Mouse (Mus musculus) frontal cortex, postnatal 14 days (tissue): ENCODE measurements around the gene Eif4g3.

Experiments
- DNase-seq, 2 experiments: peaks; one replicate each; pipeline ENCODE4 v3.0.0; 2022; ENCODE audit warnings: low spot score in 2 of 2

Gene Eif4g3

DNA sequence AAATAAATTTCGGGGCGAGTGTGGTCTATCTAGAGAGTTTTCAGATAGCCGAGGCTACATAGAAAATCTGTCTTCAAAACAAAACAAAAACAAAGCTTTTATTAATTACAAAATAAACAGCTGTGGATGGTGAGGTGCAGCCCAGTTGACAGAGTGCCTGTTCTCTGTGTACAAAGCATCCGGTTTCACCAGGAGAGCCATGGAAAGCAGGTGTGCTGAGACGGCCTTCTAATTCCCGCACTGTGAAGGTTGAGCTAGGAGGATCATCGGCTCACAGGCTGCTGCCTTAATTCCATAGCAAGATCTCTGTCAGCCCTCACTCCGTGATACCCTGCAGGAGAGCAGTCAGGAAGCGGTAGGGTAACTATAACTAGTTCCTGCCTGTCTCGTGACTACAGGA, 109.0 kb downstream of the Eif4g3 start:
- DNase-seq = no peak

DNA sequence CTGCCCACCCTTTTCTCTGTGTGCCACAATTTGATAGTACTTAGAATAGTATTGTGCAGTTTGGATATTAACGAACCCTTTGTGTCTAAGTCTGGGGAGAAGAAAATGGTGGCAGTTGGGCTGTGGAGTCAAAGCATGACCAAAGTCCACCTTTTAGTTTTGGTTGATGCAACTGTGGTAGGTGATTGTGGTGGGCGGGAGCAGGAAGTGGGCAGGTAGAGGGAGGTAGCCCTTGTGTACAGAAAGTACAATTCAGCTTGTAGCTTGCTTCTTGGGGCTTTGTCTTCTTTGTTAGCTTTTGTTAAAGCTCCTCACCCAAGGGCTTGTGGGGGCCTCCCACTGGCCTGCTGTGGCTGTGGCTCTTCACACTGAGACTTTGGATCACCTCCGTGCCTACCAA, 109.6 kb downstream of the Eif4g3 start:
- no peak for DNase-seq

DNA sequence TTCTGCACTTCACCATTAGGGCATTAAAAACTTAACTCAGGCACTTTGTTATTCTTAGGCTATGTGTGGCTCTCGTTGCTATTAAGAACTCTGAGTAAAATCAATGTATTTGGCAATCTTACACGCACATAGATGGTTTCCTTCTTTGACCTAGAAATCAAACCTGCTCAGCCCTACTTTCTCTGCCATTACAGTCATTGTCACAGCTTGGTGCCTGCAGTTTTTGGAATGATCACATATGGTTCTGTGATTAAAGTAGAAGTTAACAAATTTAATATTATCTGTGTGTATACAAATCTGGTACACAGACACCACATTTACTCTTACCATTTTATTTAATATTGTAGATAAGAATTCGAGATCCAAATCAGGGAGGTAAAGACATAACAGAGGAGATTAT, 112.1 kb downstream of the Eif4g3 start:
- no peak for DNase-seq

DNA sequence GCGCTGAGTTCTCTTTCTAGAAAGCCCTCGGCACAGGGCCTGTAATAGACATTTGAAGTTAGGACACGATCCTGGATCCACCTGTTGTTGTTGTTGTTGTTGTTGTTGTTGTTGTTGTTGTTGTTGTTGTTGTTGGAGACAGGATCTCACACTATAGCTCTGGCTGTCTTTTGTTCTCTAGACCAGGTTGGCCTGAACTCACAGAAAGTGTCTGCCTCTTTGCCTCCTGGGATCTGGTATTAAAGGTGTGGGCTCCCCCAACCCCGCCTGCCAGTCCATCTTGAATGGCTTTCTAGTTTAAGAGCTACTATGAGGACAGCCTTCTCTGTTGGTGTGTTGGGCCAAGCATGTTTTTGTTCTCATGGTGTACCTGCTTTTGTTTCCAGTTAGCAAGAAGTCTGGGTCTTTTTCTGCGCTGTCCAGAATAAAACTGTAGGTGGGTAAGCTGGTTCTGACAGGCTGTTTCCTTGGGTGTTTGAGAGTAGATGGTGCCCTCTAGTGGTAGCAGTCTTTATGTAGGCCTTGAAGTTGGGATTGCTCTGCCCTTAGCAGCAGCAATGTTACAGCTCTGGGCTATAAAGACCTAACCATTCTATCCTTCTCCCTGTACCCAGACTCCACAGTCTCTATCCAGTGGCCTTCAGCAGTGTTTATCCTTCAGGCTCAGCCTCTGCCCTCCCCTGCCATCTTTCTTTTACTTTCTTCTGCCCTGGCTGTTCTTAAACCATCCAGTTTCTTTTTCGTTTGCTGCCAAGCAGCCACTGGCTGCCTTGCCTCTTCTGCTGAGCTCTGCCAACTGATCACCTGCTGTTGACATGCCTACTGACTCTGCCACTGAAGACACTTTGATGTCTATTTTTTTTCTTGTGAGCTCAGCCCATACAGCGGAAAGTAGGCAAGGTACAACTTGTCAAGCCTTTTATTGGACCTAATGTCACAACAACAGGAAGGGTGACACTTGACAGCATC, 114.9 kb downstream of the Eif4g3 start:
- peak in 1 of 2 experiments; percentile 45 for DNase-seq

DNA sequence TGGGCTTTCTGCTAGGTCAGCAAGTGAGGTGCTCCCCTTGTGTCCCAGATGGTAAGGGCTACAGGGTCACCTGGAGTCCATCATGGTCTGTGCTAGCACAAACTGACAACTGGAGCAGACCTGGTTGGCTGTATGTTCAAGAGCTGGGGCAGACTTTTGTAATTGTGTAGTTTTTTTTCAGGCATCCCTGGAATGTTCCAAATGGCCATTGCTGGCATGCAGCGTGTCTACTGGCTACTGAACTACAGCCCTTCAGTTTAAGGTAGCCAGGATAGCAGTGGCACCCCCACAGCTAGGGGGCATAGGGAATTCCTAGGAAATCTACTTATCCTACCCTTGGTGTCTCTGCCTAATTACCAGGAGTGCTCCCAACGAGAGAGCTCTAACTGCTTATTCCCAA, 115.7 kb downstream of the Eif4g3 start:
- no peak for DNase-seq

DNA sequence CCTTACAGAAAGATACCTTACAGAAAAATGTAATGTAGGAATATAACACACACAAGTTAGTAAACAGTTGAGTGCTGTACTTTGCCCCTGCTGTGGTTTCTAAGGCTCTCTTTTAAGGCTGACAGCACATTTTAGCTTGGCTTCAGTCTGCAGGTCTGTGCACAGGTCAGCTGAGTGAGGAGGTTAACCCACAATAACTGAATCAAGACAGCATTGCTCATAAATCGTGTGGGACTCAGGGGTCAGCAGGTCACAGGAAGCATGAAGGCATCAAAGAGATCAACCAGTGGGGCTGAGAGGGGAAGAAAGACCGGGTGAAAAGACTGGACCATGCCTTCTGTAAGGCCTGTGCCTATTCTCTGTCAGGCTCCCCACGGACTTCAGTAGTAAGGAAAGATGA, 116.5 kb downstream of the Eif4g3 start:
- DNase-seq = no peak

DNA sequence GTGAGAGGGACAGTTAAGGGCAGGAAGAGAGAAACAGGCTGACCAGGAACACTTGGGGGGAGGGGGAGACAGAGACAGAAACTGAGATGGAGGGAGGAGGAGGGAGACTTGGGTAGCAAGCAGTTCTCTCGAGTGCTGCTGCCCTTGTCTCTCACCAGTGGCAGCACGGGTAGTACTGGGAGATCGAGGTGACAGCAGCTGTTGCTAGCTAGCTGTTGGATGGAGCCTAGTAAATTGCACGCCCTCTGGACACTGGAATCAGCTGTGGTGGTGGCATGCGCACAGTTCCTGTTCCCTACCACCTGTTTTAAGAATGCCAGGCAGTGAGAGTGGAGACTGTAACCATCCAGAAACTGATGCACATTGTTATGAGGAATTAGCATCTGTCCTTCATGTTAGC, 119.0 kb downstream of the Eif4g3 start:
- DNase-seq = no peak

DNA sequence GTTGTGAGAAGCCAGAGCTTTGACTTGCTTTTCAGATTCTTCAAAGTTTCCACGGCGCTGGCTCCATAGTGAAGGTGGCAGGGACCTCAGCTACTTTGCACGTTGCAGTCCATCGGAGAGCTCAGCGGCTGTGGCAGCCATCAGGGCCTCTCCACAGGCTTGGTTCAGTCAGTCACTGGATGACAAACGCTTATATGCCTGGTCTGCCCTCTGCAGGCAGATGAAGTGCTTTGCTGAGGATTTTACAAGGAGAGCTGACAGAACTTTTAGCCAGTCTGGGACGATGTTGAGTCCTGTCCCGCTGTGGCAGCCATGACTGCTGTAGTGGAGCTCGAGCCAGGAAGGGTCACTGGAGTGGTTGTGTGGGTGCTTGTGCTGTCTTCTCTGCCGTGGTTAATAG, 126.9 kb downstream of the Eif4g3 start:
- DNase-seq = no peak

DNA sequence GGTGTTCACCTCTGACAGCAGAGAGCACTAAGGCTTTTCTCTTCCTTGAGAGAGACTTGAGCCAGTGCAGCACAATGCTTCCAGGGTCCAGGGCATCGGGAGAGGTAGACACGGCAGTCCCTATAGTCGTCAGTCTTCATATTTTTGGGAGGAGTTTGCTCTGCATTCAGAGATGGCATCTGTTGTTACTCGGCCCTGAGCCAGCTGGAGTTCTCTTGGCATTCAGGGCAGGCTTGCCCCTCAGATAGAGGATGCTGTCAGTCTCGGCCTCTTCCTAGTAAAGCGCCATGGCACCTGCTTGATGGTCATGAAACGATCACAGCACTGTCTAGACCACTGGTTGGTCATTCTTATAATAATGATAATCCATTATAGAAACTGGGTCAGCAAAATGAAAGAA, 131.2 kb downstream of the Eif4g3 start:
- no peak for DNase-seq

GRCm38 (mm10) chr4:138127371-138127770, 134.5 kb downstream of the Eif4g3 start:
- DNase-seq = no peak

DNA sequence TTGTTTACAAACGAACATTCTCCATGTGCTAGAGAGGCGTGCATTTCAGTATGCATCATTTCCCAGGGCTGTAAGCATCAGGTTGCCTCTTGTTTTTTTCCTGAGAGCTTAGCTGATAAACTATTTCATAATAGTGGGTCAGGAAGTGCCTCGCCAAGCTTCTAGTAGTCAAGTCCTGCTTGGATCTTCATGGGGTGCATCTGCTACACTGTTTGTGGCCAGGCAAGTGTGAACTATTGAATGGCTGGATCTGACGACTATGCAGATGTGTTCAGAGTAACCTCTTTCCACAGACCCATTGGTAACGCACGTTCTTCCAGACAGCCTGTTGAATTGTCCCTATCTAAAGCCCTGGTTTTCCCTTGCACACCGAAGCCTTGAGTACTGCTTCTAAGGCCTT, 135.0 kb downstream of the Eif4g3 start:
- no peak for DNase-seq

DNA sequence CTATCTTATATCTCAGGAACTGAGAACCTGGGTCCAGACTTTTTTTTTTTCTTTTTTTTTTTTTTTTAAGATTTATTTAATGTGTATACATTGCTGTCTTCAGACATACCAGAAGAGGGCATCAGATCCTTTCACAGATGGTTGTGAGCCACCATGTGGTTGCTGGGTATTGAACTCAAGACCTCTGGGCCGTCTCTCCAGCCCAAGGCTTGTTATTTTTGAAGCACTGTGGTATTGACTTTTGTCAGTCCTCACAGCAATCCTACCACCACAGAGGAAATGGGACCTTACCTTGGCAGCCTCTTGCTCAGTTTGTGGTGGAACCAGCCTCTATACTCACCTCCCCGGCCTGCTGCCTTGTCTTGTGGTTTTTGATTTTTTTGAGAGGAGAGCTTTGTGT, 137.3 kb downstream of the Eif4g3 start:
- DNase-seq = no peak

DNA sequence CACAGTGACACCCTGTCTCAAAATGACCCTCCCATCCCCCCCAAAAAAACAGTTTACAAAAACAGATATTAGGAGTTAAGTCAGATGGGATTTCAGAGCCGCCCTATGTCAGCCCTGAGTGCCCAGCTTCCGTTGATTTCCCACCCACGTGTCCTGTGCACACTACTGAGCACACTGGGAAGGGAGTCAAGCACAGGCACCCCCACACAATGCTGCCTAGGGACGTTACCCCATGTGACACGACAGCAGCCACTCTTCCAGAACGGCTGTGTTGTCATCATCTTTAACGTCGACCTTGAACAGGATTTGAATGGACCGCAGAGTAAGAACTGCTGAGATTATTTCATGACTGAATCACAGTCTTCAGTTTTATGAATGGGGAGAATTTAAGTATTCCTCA, 138.4 kb downstream of the Eif4g3 start:
- no peak for DNase-seq

DNA sequence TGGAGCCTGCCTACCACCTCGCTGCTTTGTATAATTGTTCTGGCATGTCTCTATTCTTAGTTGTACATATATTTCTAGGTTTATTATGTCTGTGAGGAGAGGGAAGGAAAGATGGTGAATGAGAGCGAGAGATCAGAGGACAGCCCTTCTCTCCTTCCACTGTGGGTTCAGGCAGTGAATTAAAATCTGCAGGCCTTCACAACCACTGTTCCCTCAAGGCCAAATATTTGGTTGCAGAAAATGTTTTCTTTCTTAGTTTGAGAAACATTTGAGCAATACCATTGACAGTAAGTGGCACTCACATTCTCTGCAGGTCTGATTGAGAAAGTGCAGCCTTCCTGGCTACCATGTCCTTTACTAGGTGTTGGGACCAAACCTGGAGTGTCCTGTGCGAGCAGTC, 138.9 kb downstream of the Eif4g3 start:
- DNase-seq = no peak

- no peak for DNase-seq
Measured at GRCm38 (mm10) chr4:138133360-138133759, 140.5 kb downstream of the Eif4g3 start.

DNA sequence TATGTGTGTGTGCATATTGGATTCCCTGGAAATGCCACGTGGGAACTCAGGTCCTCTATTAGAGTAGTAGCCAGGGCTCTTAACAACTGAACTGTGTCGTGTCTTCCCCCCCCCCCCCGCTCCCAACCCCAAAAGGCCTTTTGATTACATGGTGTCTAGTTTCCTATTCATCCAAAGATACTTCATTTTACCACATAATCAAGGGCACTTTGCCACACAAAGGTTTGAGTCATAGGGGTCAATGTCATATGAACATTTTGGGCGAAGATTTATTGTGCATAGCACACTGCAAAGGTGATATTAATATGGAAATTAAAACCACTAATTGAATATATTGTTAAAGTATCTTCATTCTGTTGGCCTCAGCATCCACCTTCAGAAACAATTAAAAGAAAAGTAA, 144.5 kb downstream of the Eif4g3 start:
- no peak for DNase-seq

DNA sequence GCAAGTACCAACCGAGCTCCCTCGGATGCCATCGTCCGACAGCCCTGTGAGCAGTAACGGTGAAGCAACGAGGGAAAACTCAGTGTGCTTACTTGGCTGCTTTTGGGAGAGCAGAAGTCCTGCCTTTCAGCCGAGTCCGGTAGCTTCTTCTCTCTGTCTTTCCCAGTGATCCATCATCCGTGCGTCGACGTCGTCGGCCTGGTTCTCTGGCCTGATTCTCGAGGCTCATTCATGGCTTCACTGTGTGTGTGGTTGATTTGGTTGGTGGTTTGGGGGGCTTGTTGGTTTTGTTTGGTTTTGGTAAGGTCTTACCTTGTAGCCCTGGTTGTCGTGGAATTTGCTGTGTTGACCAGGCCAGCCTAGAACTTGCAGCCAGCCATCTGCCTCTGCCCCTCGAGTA, 145.0 kb downstream of the Eif4g3 start:
- no peak for DNase-seq

- no peak for DNase-seq
Measured at GRCm38 (mm10) chr4:138138219-138138618, 145.4 kb downstream of the Eif4g3 start.

- no peak for DNase-seq
Measured at GRCm38 (mm10) chr4:138141358-138141757, 148.5 kb downstream of the Eif4g3 start.

DNA sequence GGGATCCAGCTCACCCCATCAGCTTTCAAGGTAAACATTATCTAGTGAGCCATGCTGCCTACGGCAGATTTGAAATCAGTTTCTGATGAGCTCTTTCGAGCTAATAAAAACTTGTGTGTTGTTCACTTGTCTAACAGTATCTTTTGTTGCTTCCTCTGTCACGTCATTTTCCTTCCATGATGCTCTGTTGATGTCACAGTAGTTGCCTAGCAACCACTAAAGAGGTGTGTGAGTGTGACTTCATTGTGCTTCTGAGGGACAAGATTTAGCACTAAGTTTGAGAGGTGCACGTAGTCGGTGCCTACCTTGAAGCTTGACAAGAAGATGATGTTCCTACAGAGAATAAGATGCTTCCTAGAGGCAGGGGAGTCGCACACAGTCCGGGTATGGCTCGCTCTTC, 154.4 kb downstream of the Eif4g3 start:
- no peak for DNase-seq

DNA sequence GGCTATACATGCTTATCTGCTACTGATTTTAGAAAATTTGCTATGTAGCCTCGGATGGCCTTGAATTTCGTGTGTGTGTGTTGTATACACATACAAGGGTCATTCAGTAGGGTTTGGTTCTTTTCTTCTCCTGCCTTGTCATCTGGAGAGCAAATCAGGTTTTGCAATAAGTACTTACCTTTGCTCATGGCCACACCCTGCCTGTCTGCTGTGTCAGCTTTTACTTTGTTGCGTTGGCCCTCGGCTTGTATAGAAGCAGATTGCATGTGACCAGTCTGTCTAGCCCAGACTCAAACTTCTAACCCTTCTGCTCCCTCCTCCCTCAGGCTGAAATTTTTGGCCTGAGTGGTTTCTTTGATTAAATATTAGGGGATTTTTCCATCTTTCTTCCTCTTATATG, 157.2 kb downstream of the Eif4g3 start:
- DNase-seq = no peak

DNA sequence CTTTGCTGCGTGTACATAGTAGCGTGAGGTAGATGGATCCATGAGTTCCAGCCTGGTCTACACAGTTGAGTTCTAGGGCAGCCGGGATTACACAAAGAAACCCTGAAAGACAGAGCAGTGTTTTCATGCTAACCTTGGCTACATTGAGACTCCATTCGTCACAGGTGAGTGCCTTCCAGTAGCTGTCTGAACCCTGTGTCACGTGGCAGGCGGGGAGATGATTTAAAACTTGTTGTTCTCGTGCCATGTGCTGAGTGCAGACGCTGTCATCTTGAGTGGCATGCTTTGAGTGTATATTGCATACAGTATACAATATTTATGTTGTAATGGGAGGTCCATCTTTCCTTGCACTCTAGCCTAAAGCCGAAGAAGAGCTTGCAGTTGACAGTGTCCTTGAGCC, 158.4 kb downstream of the Eif4g3 start:
- no peak for DNase-seq

GRCm38 (mm10) chr4:138153980-138154379, 161.2 kb downstream of the Eif4g3 start:
- no peak for DNase-seq

DNA sequence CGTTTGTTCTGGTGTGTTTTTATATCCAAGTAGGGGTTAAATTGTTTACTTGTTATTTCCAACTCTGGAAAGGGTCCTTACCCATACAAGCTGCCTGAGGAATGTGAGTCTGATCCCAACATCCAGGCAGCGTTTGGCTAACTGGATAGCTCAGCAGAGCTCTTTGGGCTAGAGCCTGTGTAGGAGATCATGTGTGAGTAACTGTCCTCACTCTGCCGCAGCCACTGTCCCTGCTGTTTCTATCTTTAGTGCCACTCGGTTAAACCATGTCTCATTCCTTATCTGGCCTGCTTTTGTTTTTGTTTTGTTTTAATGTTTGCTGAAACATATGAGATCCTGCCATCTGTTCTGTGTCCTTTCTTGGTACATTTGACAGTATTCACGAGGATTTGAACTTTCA, 168.1 kb downstream of the Eif4g3 start:
- DNase-seq = no peak
